Mouse (Mus musculus): ENCODE measurements around the gene Map2. TPM values are rescaled to one million over a fixed set of nuclear protein-coding genes. Genes with fewer than 3 reads are reported as not detected.

Gene Map2
- polyA plus RNA-seq, 1 experiment from 2014 or later, result 4.6 TPM

DNA sequence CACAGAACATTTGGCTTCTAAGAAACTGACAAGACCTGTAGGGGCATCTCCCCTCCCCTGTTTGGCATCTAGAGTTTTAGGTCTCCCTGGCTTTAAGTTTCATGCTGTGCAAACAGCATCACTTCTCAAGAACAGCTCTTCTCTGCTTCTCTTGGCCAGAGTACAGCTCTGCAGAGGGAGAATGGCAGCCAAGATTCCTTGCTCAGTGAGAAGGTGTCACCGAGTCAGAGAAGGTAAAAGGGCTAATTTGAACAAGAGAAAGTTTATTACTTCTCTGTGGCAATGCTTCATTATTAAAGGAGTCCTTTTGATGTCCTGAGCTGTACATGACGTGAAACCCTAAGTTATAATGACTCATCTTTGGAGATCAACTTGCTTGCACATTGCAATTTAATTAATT, 10.4 kb upstream of the Map2 start:
- H3K4me2 ChIP-seq, result no peak overlapping the region
- no peak for ATAC-seq (replicated peaks; ENCODE audit: insufficient number of reproducible peaks, low FRiP score, low TSS enrichment)
- no peak overlapping the region for H3K4me3 ChIP-seq (ENCODE audit: low read depth, low read length)
- no peaks in the 10 kb centered on the region for H3K9me3 ChIP-seq (replicated peaks; ENCODE audit: control insufficient read depth, low read length)
- no peaks in the 10 kb centered on the region for H3K27me3 ChIP-seq (ENCODE audit: control insufficient read depth, insufficient read depth, low read length)
- no peak overlapping the region for H3K9ac ChIP-seq (ENCODE audit: low read depth, low read length)
- 72% methylated on average over 2 of the region's 2 CpGs for WGBS (ENCODE audit: insufficient replicate concordance)
- H3K4me1 ChIP-seq (ENCODE audit: control insufficient read depth, insufficient read depth, low read length), result no peaks in the 10 kb centered on the region
- H3K27ac ChIP-seq (ENCODE audit: low read depth, low read length), result no peak overlapping the region
- no peaks in the 10 kb centered on the region for H3K36me3 ChIP-seq (ENCODE audit: control insufficient read depth, insufficient read depth, low read length)

DNA sequence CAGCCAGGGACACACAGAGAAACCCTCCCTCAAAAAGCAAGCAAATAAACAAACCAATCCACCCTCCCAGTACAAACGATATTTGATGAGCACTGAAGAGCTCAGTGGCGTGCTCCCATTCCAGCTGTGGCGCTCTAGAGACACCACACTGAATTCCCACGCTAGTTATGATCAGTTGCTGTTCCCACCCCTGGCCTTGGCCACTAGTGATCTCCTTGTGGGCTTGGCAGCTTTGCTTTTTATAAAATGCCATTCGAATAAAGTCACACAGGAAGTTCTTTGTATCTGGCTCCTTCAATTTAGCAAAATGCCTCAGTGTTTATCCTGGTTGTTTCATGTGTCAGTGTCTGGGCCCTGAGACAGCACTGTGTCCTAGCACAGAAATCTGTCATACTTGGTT, 6.4 kb upstream of the Map2 start:
- no peak overlapping the region for H3K9ac ChIP-seq (ENCODE audit: low read depth, low read length)
- no peaks in the 10 kb centered on the region for H3K36me3 ChIP-seq (ENCODE audit: control insufficient read depth, insufficient read depth, low read length)
- WGBS (ENCODE audit: insufficient replicate concordance), result 67% methylated on average over 5 of the region's 5 CpGs
- H3K9me3 ChIP-seq (replicated peaks; ENCODE audit: control insufficient read depth, low read length), result no peaks in the 10 kb centered on the region
- H3K27me3 ChIP-seq (ENCODE audit: control insufficient read depth, insufficient read depth, low read length), result no peaks in the 10 kb centered on the region
- H3K4me3 ChIP-seq (ENCODE audit: low read depth, low read length), result no peak overlapping the region
- no peak overlapping the region for H3K27ac ChIP-seq (ENCODE audit: low read depth, low read length)
- H3K4me2 ChIP-seq, result no peak overlapping the region
- no peak for ATAC-seq (replicated peaks; ENCODE audit: insufficient number of reproducible peaks, low FRiP score, low TSS enrichment)
- no peaks in the 10 kb centered on the region for H3K4me1 ChIP-seq (ENCODE audit: control insufficient read depth, insufficient read depth, low read length)

DNA sequence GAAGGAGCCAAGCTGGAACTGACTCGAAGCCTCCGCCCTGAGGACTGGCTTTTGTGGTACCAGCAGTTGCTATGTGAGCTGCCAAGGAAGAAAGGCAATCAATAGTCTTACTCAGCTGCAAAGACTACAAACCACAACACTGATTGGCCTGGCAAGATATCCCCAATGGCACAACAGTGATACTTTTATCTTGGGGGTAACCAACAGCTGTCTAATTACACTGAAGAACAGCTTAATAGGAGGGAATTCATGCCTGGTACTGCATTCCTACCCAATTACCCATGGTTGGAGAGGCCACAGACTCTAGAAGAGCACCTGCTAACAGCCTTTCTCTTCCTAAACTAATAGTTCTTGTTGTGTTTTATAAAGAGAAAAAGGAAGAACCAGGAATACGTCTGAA, 2.9 kb upstream of the Map2 start:
- Histone ChIP-seq H3K4me1 (ENCODE audit: control insufficient read depth, insufficient read depth, low read length) (no peaks in the 10 kb centered on the region), H3K4me2 (no peak overlapping the region), H3K27ac (ENCODE audit: low read depth, low read length) (no peak overlapping the region), H3K9ac (ENCODE audit: low read depth, low read length) (no peak overlapping the region), H3K4me3 (ENCODE audit: low read depth, low read length) (no peak overlapping the region), H3K36me3 (ENCODE audit: control insufficient read depth, insufficient read depth, low read length) (no peaks in the 10 kb centered on the region), H3K27me3 (ENCODE audit: control insufficient read depth, insufficient read depth, low read length) (no peaks in the 10 kb centered on the region), H3K9me3 (replicated peaks; ENCODE audit: control insufficient read depth, low read length) (no peaks in the 10 kb centered on the region)
- ATAC-seq (replicated peaks; ENCODE audit: insufficient number of reproducible peaks, low FRiP score, low TSS enrichment), result no peak
- WGBS (ENCODE audit: insufficient replicate concordance), result 86% methylated on average over 3 of the region's 3 CpGs

DNA sequence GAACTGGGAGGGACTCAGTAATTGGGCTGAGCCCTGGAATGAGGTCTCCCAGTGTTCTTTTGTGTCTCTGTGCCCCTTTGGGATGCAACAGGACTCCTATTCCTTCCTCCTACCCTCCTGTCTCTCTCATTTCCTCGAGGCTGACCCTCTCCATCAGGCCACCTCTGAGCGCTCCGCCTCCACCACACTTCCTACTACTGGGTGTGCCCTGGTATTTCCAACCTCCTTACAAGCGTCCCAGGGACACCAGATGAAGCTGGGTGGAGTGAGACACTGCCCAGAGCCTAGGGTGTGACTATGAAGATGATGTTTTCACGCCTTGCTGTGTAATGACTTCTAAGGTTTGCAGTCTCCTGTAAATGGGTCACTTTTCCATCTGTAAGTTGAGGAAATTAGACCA, 1.4 kb upstream of the Map2 start:
- Histone ChIP-seq H3K4me3 (ENCODE audit: low read depth, low read length) (no peak overlapping the region), H3K4me2 (no peak overlapping the region), H3K4me1 (ENCODE audit: control insufficient read depth, insufficient read depth, low read length) (no peaks in the 10 kb centered on the region), H3K9ac (ENCODE audit: low read depth, low read length) (no peak overlapping the region), H3K36me3 (ENCODE audit: control insufficient read depth, insufficient read depth, low read length) (no peaks in the 10 kb centered on the region), H3K9me3 (replicated peaks; ENCODE audit: control insufficient read depth, low read length) (no peaks in the 10 kb centered on the region), H3K27ac (ENCODE audit: low read depth, low read length) (no peak overlapping the region), H3K27me3 (ENCODE audit: control insufficient read depth, insufficient read depth, low read length) (no peaks in the 10 kb centered on the region)
- ATAC-seq (replicated peaks; ENCODE audit: insufficient number of reproducible peaks, low FRiP score, low TSS enrichment), result no peak
- WGBS (ENCODE audit: insufficient replicate concordance), result 47% methylated on average over 5 of the region's 5 CpGs

DNA sequence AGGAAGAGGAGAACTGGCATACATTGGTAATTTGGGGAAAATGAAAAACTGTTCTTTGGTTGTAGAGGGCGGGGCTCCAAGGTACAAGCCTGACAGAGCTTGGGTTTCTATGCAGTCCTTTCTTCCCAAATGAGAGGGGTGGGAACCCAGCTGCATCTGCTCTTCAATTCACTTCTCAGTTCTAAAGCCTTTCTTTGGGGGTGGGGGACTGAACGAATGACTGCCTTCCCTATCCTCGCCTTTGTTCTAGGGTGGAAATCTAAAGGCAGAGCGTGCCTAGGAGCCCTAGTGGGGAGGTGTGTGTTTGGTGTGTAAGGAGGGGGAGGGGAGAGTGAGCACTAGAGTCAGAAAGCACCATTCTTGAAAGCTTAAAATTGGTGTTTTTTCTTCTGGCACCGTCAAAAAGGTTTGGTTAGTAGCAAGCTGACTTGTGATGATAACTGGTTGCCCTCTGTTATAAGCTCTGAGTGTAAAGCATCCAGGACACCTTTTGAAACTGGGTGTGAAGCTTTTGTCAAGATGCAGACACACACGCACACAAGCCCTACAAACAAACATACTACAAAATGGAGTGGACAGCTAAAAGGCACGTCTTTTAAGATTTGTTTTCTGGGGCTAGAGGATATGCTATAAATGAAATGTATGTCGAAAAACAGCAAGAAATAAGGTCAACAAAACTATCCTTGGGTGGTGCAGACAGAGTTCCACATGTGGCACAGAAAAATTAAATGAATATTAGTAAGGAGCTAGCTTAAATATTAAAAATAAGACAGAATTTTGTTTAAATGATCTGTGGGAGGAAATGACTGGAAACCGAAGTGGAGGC, 1.2 kb downstream of the Map2 start:
- H3K27ac ChIP-seq (ENCODE audit: low read depth, low read length), result no peak overlapping the region
- no peak overlapping the region for H3K4me3 ChIP-seq (ENCODE audit: low read depth, low read length)
- H3K9ac ChIP-seq (ENCODE audit: low read depth, low read length), result no peak overlapping the region

DNA sequence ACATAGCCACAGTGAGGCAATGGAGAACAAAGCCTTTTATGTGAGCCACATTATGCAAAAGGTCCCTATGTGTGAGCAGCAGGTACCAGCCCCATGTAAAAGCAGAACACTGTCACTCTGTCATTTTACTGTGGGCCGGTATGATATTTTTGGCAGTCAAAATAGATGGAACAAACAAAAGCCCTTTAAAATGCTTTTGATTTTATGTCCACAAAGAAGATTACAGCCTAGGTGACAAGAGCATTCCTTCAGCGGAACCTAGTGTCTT, 1.7 kb downstream of the Map2 start:
- WGBS (ENCODE audit: insufficient replicate concordance), result 67% methylated on average over 2 of the region's 2 CpGs
- no peak overlapping the region for H3K9ac ChIP-seq (ENCODE audit: low read depth, low read length)
- H3K4me1 ChIP-seq (ENCODE audit: control insufficient read depth, insufficient read depth, low read length), result no peaks in the 10 kb centered on the region
- ATAC-seq (replicated peaks; ENCODE audit: insufficient number of reproducible peaks, low FRiP score, low TSS enrichment), result no peak
- H3K4me2 ChIP-seq, result no peak overlapping the region
- no peaks in the 10 kb centered on the region for H3K9me3 ChIP-seq (replicated peaks; ENCODE audit: control insufficient read depth, low read length)
- H3K4me3 ChIP-seq (ENCODE audit: low read depth, low read length), result no peak overlapping the region
- no peaks in the 10 kb centered on the region for H3K27me3 ChIP-seq (ENCODE audit: control insufficient read depth, insufficient read depth, low read length)
- no peaks in the 10 kb centered on the region for H3K36me3 ChIP-seq (ENCODE audit: control insufficient read depth, insufficient read depth, low read length)
- no peak overlapping the region for H3K27ac ChIP-seq (ENCODE audit: low read depth, low read length)

More for the DNA sequence above, 1.2 kb downstream of the Map2 start:
- WGBS (ENCODE audit: insufficient replicate concordance), result 37% methylated on average over 9 of the region's 9 CpGs
- H3K4me1 ChIP-seq (ENCODE audit: control insufficient read depth, insufficient read depth, low read length), result no peaks in the 10 kb centered on the region
- peak overlapping the region; percentile 82 for H3K4me2 ChIP-seq
- H3K27me3 ChIP-seq (ENCODE audit: control insufficient read depth, insufficient read depth, low read length), result no peaks in the 10 kb centered on the region
- H3K9me3 ChIP-seq (replicated peaks; ENCODE audit: control insufficient read depth, low read length), result no peaks in the 10 kb centered on the region
- H3K36me3 ChIP-seq (ENCODE audit: control insufficient read depth, insufficient read depth, low read length), result no peaks in the 10 kb centered on the region
- ATAC-seq (replicated peaks; ENCODE audit: insufficient number of reproducible peaks, low FRiP score, low TSS enrichment), result no peak

DNA sequence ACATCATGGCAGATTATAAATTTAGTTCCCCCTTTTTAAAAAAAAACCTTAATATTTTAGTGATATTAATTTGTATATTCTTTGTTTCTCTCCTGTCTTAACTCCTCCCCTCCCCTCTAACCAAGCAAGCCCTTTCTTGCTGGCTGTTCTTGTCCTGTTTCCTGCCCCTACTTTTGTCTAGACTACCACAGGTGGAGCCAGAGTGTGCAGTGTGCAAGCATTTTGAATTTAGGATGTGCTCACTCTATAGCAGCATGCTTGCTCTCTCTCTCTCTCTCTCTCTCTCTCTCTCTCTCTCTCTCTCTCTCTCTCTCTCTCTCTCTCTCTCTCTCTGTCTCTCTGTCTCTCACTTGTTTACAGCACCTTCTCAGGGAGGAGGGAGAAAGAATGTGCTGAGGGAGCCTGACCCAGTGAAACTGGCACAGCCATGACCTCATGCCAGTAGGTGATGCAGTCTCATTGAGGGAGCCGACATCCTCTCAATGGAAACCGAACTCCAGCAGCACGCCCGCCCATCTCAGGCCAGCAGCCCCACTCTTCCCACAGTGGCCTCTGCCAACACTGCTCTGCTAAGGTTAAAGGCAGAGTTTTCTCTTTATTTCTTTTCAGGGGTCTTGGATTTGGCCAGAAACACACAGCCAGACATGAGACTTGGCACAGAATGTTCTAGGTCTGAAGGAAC, 2.6 kb downstream of the Map2 start:
- H3K4me1 ChIP-seq (ENCODE audit: control insufficient read depth, insufficient read depth, low read length), result no peaks in the 10 kb centered on the region
- no peak for ATAC-seq (replicated peaks; ENCODE audit: insufficient number of reproducible peaks, low FRiP score, low TSS enrichment)
- WGBS (ENCODE audit: insufficient replicate concordance), result 60% methylated on average over 4 of the region's 4 CpGs
- H3K36me3 ChIP-seq (ENCODE audit: control insufficient read depth, insufficient read depth, low read length), result no peaks in the 10 kb centered on the region
- no peaks in the 10 kb centered on the region for H3K27me3 ChIP-seq (ENCODE audit: control insufficient read depth, insufficient read depth, low read length)
- H3K9me3 ChIP-seq (replicated peaks; ENCODE audit: control insufficient read depth, low read length), result no peaks in the 10 kb centered on the region
- no peak overlapping the region for H3K4me3 ChIP-seq (ENCODE audit: low read depth, low read length)
- no peak overlapping the region for H3K4me2 ChIP-seq
- no peak overlapping the region for H3K27ac ChIP-seq (ENCODE audit: low read depth, low read length)
- no peak overlapping the region for H3K9ac ChIP-seq (ENCODE audit: low read depth, low read length)

DNA sequence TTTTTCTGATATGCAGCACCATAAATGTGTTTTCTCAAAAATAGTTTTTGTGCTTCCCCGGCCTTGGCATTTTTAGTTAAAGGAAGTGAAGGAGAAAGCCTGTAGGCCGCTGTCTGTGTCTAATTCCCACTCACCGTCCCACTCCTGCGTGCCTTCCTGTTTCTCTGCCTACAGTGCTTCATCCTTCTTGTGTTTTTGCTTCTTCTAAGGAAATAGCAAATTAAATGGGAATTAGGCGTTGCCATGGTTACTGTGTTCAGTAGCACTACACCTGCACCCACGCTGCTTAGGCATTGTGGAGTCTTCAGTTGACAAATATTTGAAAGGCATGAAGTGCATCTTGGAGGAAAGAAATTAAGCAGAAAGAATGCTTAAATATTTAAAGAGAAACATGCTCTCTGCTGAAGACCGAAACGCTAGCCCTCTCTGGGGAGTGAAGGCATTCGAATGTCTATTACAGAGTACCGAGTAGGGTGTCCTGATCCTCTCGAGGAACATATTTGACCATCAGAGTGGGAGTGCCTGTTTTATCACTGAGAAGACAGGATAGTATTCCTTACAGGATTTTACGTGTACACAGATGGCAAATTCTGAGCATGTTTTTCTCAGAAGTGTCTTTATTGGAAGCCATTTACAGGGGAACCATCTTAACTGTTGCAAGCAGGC, 12.1 kb downstream of the Map2 start:
- no peak overlapping the region for H3K4me3 ChIP-seq (ENCODE audit: low read depth, low read length)
- no peaks in the 10 kb centered on the region for H3K27me3 ChIP-seq (ENCODE audit: control insufficient read depth, insufficient read depth, low read length)
- no peaks in the 10 kb centered on the region for H3K9me3 ChIP-seq (replicated peaks; ENCODE audit: control insufficient read depth, low read length)
- no peaks in the 10 kb centered on the region for H3K4me1 ChIP-seq (ENCODE audit: control insufficient read depth, insufficient read depth, low read length)
- no peak overlapping the region for H3K9ac ChIP-seq (ENCODE audit: low read depth, low read length)
- H3K27ac ChIP-seq (ENCODE audit: low read depth, low read length), result no peak overlapping the region
- H3K4me2 ChIP-seq, result no peak overlapping the region
- ATAC-seq (replicated peaks; ENCODE audit: insufficient number of reproducible peaks, low FRiP score, low TSS enrichment), result no peak
- WGBS (ENCODE audit: insufficient replicate concordance), result 75% methylated on average over 12 of the region's 12 CpGs
- no peaks in the 10 kb centered on the region for H3K36me3 ChIP-seq (ENCODE audit: control insufficient read depth, insufficient read depth, low read length)

All from heart, embryonic 11.5 days (tissue).